Mouse (Mus musculus) layer of hippocampus, adult 18-20 months (tissue): ENCODE measurements at regions not wholly inside any gene's neighbourhood (a gene's known extent, or its start where the extent isn't known, plus 50 kb on each side); places are given as distances from the start of the nearest gene placed in this dataset.
A peak's percentile ranks its signal among the peaks of the same experiment; 100 is the strongest.

Experiments used
- DNase-seq, 2 experiments: peaks; one replicate each; pipeline ENCODE4 v3.0.0; 2022; ENCODE audit warnings: low spot score in 2 of 2

- no peak for DNase-seq
Measured at GRCm38 (mm10) chr2:160256251-160256650, 77.7 kb downstream of the Gm826 start.

DNA sequence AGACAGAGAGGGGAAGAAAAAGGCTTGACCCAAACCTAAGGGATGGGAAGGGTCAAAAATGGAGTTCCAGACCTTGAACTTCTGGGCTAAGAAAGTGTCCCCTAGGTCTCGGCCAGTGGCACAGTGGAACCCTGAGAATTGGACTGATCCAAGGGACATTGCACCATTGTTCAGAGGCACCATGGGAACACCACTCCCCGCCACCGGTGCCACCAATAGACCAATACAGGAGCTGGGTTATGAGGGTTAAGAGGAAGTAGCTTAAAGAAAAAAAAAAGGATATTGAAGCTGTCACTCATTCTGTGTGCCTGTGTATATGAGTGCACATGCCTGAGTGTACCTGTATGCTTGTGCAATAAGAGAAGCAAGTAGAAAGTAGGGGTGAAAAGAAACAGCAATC, 83.7 kb downstream of the Gm826 start:
- DNase-seq: no peak

GRCm38 (mm10) chr2:160249104-160250093, 84.6 kb downstream of the Gm826 start:
- DNase-seq: no peak

DNA sequence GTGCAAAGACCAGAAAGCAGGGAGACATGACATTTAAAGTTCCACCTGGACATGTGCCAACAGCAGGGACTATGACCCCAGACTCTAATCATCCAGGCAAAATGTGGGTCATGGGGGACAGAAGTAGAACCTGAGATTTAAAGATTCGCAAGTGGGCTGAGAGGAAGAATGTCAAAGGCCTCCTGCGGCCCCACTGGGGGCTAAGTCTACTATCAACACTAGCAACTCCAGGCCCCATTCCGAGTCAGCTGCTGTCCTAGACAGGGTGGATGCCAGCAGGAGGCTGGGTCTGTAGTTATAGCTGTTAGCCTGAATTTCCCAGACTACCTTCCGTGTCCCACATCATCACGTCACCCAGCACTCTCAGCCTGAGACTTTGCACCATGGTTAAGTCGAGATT, 86.7 kb downstream of the Gm826 start:
- DNase-seq: no peak

GRCm38 (mm10) chr2:160246356-160246755, 87.6 kb downstream of the Gm826 start:
- DNase-seq: no peak

DNA sequence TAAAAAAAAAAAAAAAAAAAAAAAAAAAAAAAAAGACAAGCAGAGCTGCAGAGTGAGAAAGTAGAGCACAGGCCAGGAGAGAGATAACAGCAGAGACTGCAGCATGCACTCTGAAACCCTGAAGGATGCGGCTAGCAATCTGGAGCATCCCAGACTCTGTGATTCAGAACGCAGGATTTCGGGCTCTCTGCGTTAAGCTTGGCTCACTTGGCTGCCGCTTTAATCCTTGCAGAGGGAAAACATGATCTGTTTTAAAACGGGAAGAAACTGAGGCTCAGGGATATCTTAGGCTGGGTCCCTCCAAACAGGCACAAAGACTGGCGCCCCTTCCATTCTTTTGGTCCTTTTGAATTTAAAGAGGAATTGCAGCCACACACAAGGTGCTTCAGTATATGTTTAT, 89.1 kb downstream of the Gm826 start:
- peak in 1 of 2 experiments; percentile 9 for DNase-seq

- DNase-seq: no peak
Measured at GRCm38 (mm10) chr2:160240531-160241379, 93.2 kb downstream of the Gm826 start.

DNA sequence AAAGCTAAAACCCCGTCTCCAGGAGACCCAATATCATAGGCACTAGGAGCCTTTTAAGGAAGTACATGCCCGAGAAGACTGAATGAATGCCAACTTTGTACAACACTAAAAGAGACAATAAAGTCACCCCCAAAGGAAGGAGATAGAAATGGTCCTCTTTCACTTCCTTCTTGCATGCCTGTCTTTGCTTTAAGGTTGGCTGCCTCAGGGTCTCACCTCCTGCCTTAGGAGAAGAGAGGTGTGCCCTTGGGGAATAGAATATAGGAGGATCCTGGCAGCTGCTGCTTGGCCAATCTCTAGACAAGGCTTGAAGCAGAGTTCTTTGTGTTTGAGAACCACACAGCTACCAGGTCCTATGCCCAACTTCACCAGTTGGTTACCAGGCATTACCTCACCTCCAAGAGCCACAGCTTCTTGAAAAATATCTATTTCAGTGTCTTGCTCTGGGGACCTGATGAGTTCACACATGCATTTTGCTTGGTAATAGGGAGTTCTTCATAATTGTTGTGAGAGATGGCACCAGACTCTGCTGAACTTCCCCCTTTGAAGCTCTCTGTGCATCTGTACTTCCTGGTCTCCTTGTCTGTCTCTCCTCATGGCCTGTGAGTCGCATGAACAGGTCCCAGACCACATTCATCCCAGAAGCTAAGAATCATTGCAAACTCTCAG, 96.4 kb downstream of the Gm826 start:
- DNase-seq: no peak

DNA sequence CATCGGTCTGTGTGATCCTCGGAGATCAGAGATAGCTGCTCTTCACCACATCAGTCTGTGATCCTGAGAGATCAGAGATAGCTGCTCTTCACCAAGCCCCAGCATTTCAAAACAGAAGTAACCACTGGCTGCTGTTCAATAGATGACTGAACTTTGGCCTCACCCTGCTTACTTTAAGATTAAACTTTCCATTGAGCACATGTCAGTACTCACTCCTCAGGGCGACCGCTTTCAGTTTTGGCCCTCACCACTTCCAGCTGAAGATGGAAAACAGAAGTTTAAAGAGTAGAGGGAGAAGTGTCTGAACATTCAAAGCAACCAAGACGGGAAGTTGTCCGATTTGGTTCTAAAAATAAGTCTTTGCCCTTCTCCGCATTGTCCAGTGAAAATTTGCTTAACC, 97.2 kb downstream of the Gm826 start:
- DNase-seq: no peak

GRCm38 (mm10) chr2:160230786-160231185, 103.2 kb downstream of the Gm826 start:
- no peak for DNase-seq

GRCm38 (mm10) chr2:160228331-160229035, 105.5 kb downstream of the Gm826 start:
- no peak for DNase-seq

DNA sequence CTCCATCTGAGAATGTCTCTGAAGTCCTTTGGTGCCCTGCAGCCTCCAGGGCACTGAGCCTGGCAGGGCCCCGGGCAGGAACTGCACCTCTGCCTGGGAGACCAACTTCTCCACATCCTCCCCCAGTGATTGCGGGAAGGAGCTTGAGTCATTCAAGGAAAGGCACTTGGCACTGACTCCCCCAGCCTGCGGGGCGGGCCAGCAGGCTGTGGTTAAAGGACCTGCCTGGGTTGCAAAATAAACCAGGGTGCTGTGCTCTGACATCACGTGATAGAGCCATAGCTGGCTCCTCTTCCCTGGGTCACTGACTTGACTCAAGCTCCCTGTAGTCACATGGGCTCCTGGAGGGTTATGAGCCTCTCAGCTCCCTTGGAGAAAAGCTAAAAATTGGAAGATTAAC, 108.5 kb downstream of the Gm826 start:
- DNase-seq: no peak

- no peak for DNase-seq
Measured at GRCm38 (mm10) chr2:160223366-160223765, 110.6 kb downstream of the Gm826 start.

DNA sequence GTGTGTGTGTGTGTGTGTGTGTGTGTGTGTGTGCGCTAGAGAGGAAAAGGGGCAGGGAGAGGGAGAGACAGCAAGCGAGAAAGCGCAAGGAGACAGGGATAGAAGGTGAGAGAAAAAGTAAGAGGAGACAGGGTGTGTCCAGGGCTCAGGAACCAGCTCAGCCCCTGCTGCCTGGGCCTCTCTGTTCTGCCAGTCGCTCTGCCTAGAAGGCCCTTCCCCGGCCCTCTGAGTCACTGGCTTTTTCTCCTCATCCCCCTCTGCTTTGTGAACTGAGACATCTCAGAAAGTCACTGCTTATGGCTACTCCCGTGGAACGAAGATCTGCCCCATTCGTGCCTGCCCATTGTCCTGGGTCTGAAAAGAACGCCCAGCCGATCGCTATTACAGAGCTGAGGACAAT, 112.2 kb downstream of the Gm826 start:
- DNase-seq: no peak

- no peak for DNase-seq
Measured at GRCm38 (mm10) chr2:160220562-160221021, 113.4 kb downstream of the Gm826 start.

GRCm38 (mm10) chr2:160214032-160214812, 119.7 kb downstream of the Gm826 start:
- no peak for DNase-seq

DNA sequence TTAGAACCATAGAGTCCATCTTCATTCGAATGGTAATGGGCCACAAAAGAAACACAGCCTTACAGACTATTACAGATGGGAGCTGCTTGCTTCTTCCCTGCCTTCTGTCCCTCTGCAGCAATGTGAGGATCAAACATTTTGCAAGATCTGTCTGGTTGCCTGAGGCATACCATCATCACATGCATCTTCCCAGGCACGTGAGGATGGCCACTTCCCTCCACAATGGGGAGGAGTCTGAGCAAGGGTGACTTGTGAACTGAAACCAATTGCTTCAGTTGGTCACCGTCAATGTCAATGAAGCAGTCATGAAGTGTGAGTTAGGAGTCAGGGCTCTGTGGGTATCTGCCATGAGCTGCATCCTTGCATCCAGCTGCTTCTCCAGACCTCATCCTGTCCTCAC, 123.5 kb downstream of the Gm826 start:
- DNase-seq: no peak

GRCm38 (mm10) chr2:160209589-160210264, 124.2 kb downstream of the Gm826 start:
- no peak for DNase-seq

DNA sequence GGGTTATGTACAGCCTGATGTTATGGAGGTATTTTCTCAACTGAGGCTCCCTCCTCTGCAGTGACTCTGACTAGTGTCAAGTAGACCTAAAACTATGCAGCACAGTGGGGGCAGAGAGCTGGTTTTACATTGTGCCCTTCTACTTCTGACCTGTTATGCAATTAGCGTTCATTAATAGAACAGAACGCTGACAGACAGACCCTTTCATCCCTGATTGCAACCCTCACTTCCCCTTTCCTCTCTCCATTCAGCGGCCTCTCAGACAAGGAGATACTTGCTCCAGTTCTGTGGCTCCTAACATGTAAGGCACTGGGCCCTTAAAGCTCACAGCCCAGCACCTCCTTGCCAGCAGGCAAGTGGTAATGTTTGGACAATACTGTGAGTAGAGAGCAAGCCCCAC, 125.7 kb downstream of the Gm826 start:
- DNase-seq: no peak
